Mouse (Mus musculus): ENCODE measurements at regions not wholly inside any gene's neighbourhood (a gene's known extent, or its start where the extent isn't known, plus 50 kb on each side); places are given as distances from the start of the nearest gene placed in this dataset.

GRCm38 (mm10) chr17:87514366-87515126, 67.8 kb upstream of the Calm2 start:
- 30% methylated on average over 6 of the region's 6 CpGs for WGBS

GRCm38 (mm10) chr17:87517258-87517657, 70.5 kb upstream of the Calm2 start:
- WGBS, result 55% methylated on average over 9 of the region's 9 CpGs
- no peak for ATAC-seq (ENCODE audit: insufficient number of reproducible peaks, insufficient read depth, low FRiP score, low TSS enrichment, low read depth)
- no peak overlapping the region for H3K4me2 ChIP-seq

More at GRCm38 (mm10) chr17:87514366-87515126, 67.8 kb upstream of the Calm2 start:
- no peaks in the 10 kb centered on the region for H3K9me3 ChIP-seq
- peaks cover 12% of the 10 kb centered on the region; the same call in 1 of the 2 replicates for H3K4me1 ChIP-seq (replicated peaks)
- no peak overlapping the region for H3K4me3 ChIP-seq (replicated peaks)
- no peaks in the 10 kb centered on the region for H3K36me3 ChIP-seq
- no peak overlapping the region for H3K9ac ChIP-seq (replicated peaks)
- no peak overlapping the region for H3K4me2 ChIP-seq
- H3K27ac ChIP-seq, result no peak overlapping the region
- H3K27me3 ChIP-seq, result peaks cover 3% of the 10 kb centered on the region; the same call in 1 of the 2 replicates
- no peak for ATAC-seq (ENCODE audit: insufficient number of reproducible peaks, insufficient read depth, low FRiP score, low TSS enrichment, low read depth)

GRCm38 (mm10) chr17:87519454-87519853, 72.7 kb upstream of the Calm2 start:
- no peak overlapping the region for H3K4me2 ChIP-seq
- no peak overlapping the region for H3K9ac ChIP-seq (replicated peaks)
- no peak for ATAC-seq (ENCODE audit: insufficient number of reproducible peaks, insufficient read depth, low FRiP score, low TSS enrichment, low read depth)
- peaks cover 23% of the 10 kb centered on the region for H3K4me1 ChIP-seq (replicated peaks)
- H3K4me3 ChIP-seq (replicated peaks), result no peak overlapping the region
- H3K27me3 ChIP-seq, result peaks cover 7% of the 10 kb centered on the region
- 92% methylated on average over 9 of the region's 9 CpGs for WGBS
- H3K36me3 ChIP-seq, result no peaks in the 10 kb centered on the region
- no peak overlapping the region for H3K27ac ChIP-seq
- H3K9me3 ChIP-seq, result no peaks in the 10 kb centered on the region

More at GRCm38 (mm10) chr17:87517258-87517657, 70.5 kb upstream of the Calm2 start:
- no peaks in the 10 kb centered on the region for H3K36me3 ChIP-seq
- peaks cover 20% of the 10 kb centered on the region for H3K4me1 ChIP-seq (replicated peaks)
- no peak overlapping the region for H3K9ac ChIP-seq (replicated peaks)
- H3K27ac ChIP-seq, result no peak overlapping the region
- H3K27me3 ChIP-seq, result no peaks in the 10 kb centered on the region
- no peaks in the 10 kb centered on the region for H3K9me3 ChIP-seq
- no peak overlapping the region for H3K4me3 ChIP-seq (replicated peaks)

- Histone ChIP-seq H3K9me3 (no peaks in the 10 kb centered on the region), H3K4me3 (replicated peaks) (no peak overlapping the region), H3K9ac (replicated peaks) (no peak overlapping the region), H3K36me3 (no peaks in the 10 kb centered on the region), H3K4me2 (no peak overlapping the region), H3K27ac (no peak overlapping the region), H3K27me3 (peaks cover 7% of the 10 kb centered on the region), H3K4me1 (replicated peaks) (peaks cover 23% of the 10 kb centered on the region)
- ATAC-seq (ENCODE audit: insufficient number of reproducible peaks, insufficient read depth, low FRiP score, low TSS enrichment, low read depth), result no peak
- 82% methylated on average over 5 of the region's 5 CpGs for WGBS
Observed at GRCm38 (mm10) chr17:87520841-87521240, 74.1 kb upstream of the Calm2 start.

GRCm38 (mm10) chr17:87521622-87522151, 75.0 kb upstream of the Calm2 start:
- H3K27ac ChIP-seq, result peak overlapping the region; percentile 50; the same call in 1 of the 2 replicates

GRCm38 (mm10) chr17:87522500-87523091, 75.9 kb upstream of the Calm2 start:
- H3K9ac ChIP-seq (replicated peaks), result no peak overlapping the region
- H3K27me3 ChIP-seq, result peaks cover 7% of the 10 kb centered on the region
- H3K27ac ChIP-seq, result 0 out of 2 replicates have a peak overlapping the region, but pooled peaks have one; percentile 1
- H3K36me3 ChIP-seq, result no peaks in the 10 kb centered on the region
- H3K9me3 ChIP-seq, result no peaks in the 10 kb centered on the region
- no peak overlapping the region for H3K4me3 ChIP-seq (replicated peaks)
- ATAC-seq (ENCODE audit: insufficient number of reproducible peaks, insufficient read depth, low FRiP score, low TSS enrichment, low read depth), result no peak
- WGBS, result 24% methylated on average over 8 of the region's 8 CpGs
- no peak overlapping the region for H3K4me2 ChIP-seq
- H3K4me1 ChIP-seq (replicated peaks), result peaks cover 20% of the 10 kb centered on the region

More at GRCm38 (mm10) chr17:87521622-87522151, 75.0 kb upstream of the Calm2 start:
- H3K4me3 ChIP-seq (replicated peaks), result no peak overlapping the region
- peaks cover 7% of the 10 kb centered on the region for H3K27me3 ChIP-seq
- WGBS, result 15% methylated on average over 10 of the region's 10 CpGs
- no peaks in the 10 kb centered on the region for H3K36me3 ChIP-seq
- no peak; the same call in 1 of the 2 replicates for ATAC-seq (ENCODE audit: insufficient number of reproducible peaks, insufficient read depth, low FRiP score, low TSS enrichment, low read depth)
- H3K9me3 ChIP-seq, result no peaks in the 10 kb centered on the region
- no peak overlapping the region for H3K9ac ChIP-seq (replicated peaks)
- H3K4me2 ChIP-seq, result no peak overlapping the region
- H3K4me1 ChIP-seq (replicated peaks), result peaks cover 23% of the 10 kb centered on the region

GRCm38 (mm10) chr17:87523643-87524042, 76.9 kb upstream of the Calm2 start:
- Histone ChIP-seq H3K4me1 (replicated peaks) (peaks cover 20% of the 10 kb centered on the region), H3K4me3 (replicated peaks) (no peak overlapping the region), H3K27me3 (peaks cover 7% of the 10 kb centered on the region), H3K9me3 (no peaks in the 10 kb centered on the region), H3K27ac (no peak overlapping the region), H3K4me2 (no peak overlapping the region), H3K9ac (replicated peaks) (no peak overlapping the region), H3K36me3 (no peaks in the 10 kb centered on the region)
- WGBS, result 45% methylated on average over 10 of the region's 10 CpGs
- no peak for ATAC-seq (ENCODE audit: insufficient number of reproducible peaks, insufficient read depth, low FRiP score, low TSS enrichment, low read depth)

GRCm38 (mm10) chr17:87527174-87527573, 80.4 kb upstream of the Calm2 start:
- H3K4me1 ChIP-seq (replicated peaks), result peaks cover 29% of the 10 kb centered on the region
- no peak for ATAC-seq (ENCODE audit: insufficient number of reproducible peaks, insufficient read depth, low FRiP score, low TSS enrichment, low read depth)
- H3K9me3 ChIP-seq, result no peaks in the 10 kb centered on the region
- no peak overlapping the region for H3K27ac ChIP-seq
- no peak overlapping the region for H3K4me2 ChIP-seq
- peaks cover 21% of the 10 kb centered on the region for H3K27me3 ChIP-seq
- H3K9ac ChIP-seq (replicated peaks), result no peak overlapping the region
- H3K4me3 ChIP-seq (replicated peaks), result no peak overlapping the region
- WGBS, result 91% methylated on average over 7 of the region's 7 CpGs
- H3K36me3 ChIP-seq, result no peaks in the 10 kb centered on the region

GRCm38 (mm10) chr17:87530162-87530817, 83.6 kb upstream of the Calm2 start:
- Histone ChIP-seq H3K27me3 (peaks cover 21% of the 10 kb centered on the region), H3K9ac (replicated peaks) (no peak overlapping the region; the same call in 1 of the 2 replicates), H3K27ac (0 out of 2 replicates have a peak overlapping the region, but pooled peaks have one; percentile 45), H3K36me3 (no peaks in the 10 kb centered on the region), H3K9me3 (no peaks in the 10 kb centered on the region), H3K4me2 (peak overlapping the region; percentile 64), H3K4me1 (replicated peaks) (peaks cover 22% of the 10 kb centered on the region), H3K4me3 (replicated peaks) (peak overlapping the region; percentile 42)
- WGBS, result 14% methylated on average over 23 of the region's 29 CpGs
- ATAC-seq (ENCODE audit: insufficient number of reproducible peaks, insufficient read depth, low FRiP score, low TSS enrichment, low read depth), result peak; percentile 82

- peak; percentile 28; the same call in 1 of the 2 replicates for ATAC-seq (ENCODE audit: insufficient number of reproducible peaks, insufficient read depth, low FRiP score, low TSS enrichment, low read depth)
- H3K4me3 ChIP-seq (replicated peaks), result peak overlapping the region; percentile 42
- 5% methylated on average over 17 of the region's 17 CpGs for WGBS
- no peaks in the 10 kb centered on the region for H3K9me3 ChIP-seq
- peak overlapping the region; percentile 42; the same call in 1 of the 2 replicates for H3K9ac ChIP-seq (replicated peaks)
- peaks cover 22% of the 10 kb centered on the region for H3K4me1 ChIP-seq (replicated peaks)
- peak overlapping the region; percentile 64 for H3K4me2 ChIP-seq
- H3K27me3 ChIP-seq, result peaks cover 21% of the 10 kb centered on the region
- H3K27ac ChIP-seq, result 0 out of 2 replicates have a peak overlapping the region, but pooled peaks have one; percentile 45
- no peaks in the 10 kb centered on the region for H3K36me3 ChIP-seq
Observed at GRCm38 (mm10) chr17:87530818-87531410, 84.2 kb upstream of the Calm2 start.
